Mouse (Mus musculus): ENCODE measurements around the gene Hibch. TPM values are rescaled to one million over a fixed set of nuclear protein-coding genes. Genes with fewer than 3 reads are reported as not detected.

The Hibch gene
- polyA plus RNA-seq, 1 experiment = 1.5 TPM

- TF ChIP-seq GATA1 (IDR thresholded peaks at IDR 0.05; ENCODE audit: low read length) = no peak
Measured at GRCm38 (mm10) chr1:52955102-52955501, 110.4 kb downstream of the Hibch start.

GRCm38 (mm10) chr1:52956746-52957145, 112.0 kb downstream of the Hibch start:
- no peak for TF ChIP-seq GATA1 (IDR thresholded peaks at IDR 0.05; ENCODE audit: low read length)

- TF ChIP-seq GATA1 (IDR thresholded peaks at IDR 0.05; ENCODE audit: low read length) = no peak
Measured at GRCm38 (mm10) chr1:52960191-52960590, 115.5 kb downstream of the Hibch start.

GRCm38 (mm10) chr1:52963097-52963496, 118.4 kb downstream of the Hibch start:
- no peak for TF ChIP-seq GATA1 (IDR thresholded peaks at IDR 0.05; ENCODE audit: low read length)

GRCm38 (mm10) chr1:52964581-52964980, 119.9 kb downstream of the Hibch start:
- no peak for TF ChIP-seq GATA1 (IDR thresholded peaks at IDR 0.05; ENCODE audit: low read length)

Other genes with a start within 250 kb of the Hibch start
- 0.93 and 1.2 TPM in 2 replicates for gene Nemp2, start 214.2 kb upstream of the Hibch start, polyA plus RNA-seq (2012)
- 0.01 TPM in 1 of 2 replicates, not detected in the other for gene Mfsd6, start 117.5 kb upstream of the Hibch start, polyA plus RNA-seq (2012)
- gene Inpp1, start 27.2 kb upstream of the Hibch start, polyA plus RNA-seq (2012) = not detected in 2 replicates
- not detected in 2 replicates for gene 1700019D03Rik, start 175.2 kb downstream of the Hibch start, polyA plus RNA-seq (2012)
- not detected in 2 replicates for gene Mstn, start 216.7 kb downstream of the Hibch start, polyA plus RNA-seq (2012)